34 mouse cellular contexts compared by ENCODE assay signal in genomic region chrX:61710131-61710530, GRCm38 (mm10). TPM values are rescaled to one million over a fixed set of nuclear protein-coding genes. Genes with fewer than 3 reads are reported as not detected.
DNase-seq lines count a peak whose midpoint lies in the region; ATAC-seq lines count a peak whose summit lies in the region.
"Had no signal": no experiment of that assay in that cellular context is flagged by ENCODE, and none has a peak within 500 bp of the region (broad histone marks: within the 10 kb centered on the region; RNA-seq: fewer than 3 reads in every experiment).

No protein-coding gene starts in this region.

- no peak overlapping the region for H3K27ac ChIP-seq in midbrain, embryonic 16.5 days (ENCODE audit: low read length)
- H3K27ac ChIP-seq in midbrain, embryonic 14.5 days (replicated peaks; ENCODE audit: low read depth, low read length), result no peak overlapping the region
- H3K27ac ChIP-seq: embryonic facial prominence, embryonic 13.5 days; forebrain, embryonic 10.5 days; hindbrain, embryonic 10.5 days; hindbrain, postnatal 0 days; intestine, embryonic 15.5 days; liver, embryonic 12.5 days; midbrain, embryonic 12.5 days; stomach, postnatal 0 days had no signal

- H3K4me3 ChIP-seq in midbrain, embryonic 16.5 days (ENCODE audit: low read depth, low read length), result no peak overlapping the region
- H3K4me3 ChIP-seq in midbrain, embryonic 14.5 days (replicated peaks; ENCODE audit: low read depth, low read length), result no peak overlapping the region

- H3K4me1 ChIP-seq in midbrain, embryonic 16.5 days (ENCODE audit: control insufficient read depth, insufficient read depth, low read length), result no peaks in the 10 kb centered on the region
- no peaks in the 10 kb centered on the region for H3K4me1 ChIP-seq in midbrain, embryonic 14.5 days (ENCODE audit: control insufficient read depth, insufficient read depth, low read length)
- H3K4me1 ChIP-seq: embryonic facial prominence, embryonic 13.5 days; forebrain, embryonic 10.5 days; intestine, embryonic 15.5 days; liver, embryonic 12.5 days; megakaryocyte, embryonic 14.5 days; midbrain, embryonic 12.5 days had no signal

- no peak for DNase-seq in midbrain, embryonic 14.5 days
- DNase-seq in brain, adult 2 months (ENCODE audit: low read depth, low spot score), result peak; percentile 63
- peak; percentile 49 for DNase-seq in cerebellum, adult 8-10 months
- DNase-seq in cerebellum, postnatal 25 days, result peak; percentile 51 to 59
- DNase-seq in heart, adult 8-10 months (ENCODE audit: low spot score), result no peak
- no peak for DNase-seq in urinary bladder, adult 18-20 months (ENCODE audit: low spot score in 2 of 2)
- DNase-seq: adrenal gland, postnatal 36 days; heart, postnatal 14 days; kidney, adult 2 months; kidney, postnatal 36 days; layer of hippocampus, postnatal 36 days; liver, postnatal 0 days; lung, postnatal 4 days; thymus, postnatal 14 days had no signal

- no peaks in the 10 kb centered on the region for H3K9me3 ChIP-seq in midbrain, embryonic 16.5 days (replicated peaks; ENCODE audit: control insufficient read depth, low read length, poor library complexity, severe bottlenecking)
- H3K9me3 ChIP-seq in midbrain, embryonic 14.5 days (ENCODE audit: control insufficient read depth, low read length), result no peaks in the 10 kb centered on the region
- H3K9me3 ChIP-seq: embryonic facial prominence, embryonic 13.5 days; forebrain, embryonic 10.5 days; hindbrain, embryonic 10.5 days; intestine, embryonic 15.5 days; liver, embryonic 12.5 days; midbrain, embryonic 12.5 days had no signal

- peak overlapping the region; percentile 64; the same call in 1 of the 2 replicates for H3K4me2 ChIP-seq in midbrain, embryonic 16.5 days (ENCODE audit: low read length)
- H3K4me2 ChIP-seq in midbrain, embryonic 14.5 days (ENCODE audit: low read length), result no peak overlapping the region

- no peak overlapping the region for H3K9ac ChIP-seq in midbrain, embryonic 16.5 days (ENCODE audit: low read depth, low read length)
- H3K9ac ChIP-seq in midbrain, embryonic 14.5 days (replicated peaks; ENCODE audit: low read length), result no peak overlapping the region
- H3K9ac ChIP-seq: embryonic facial prominence, embryonic 13.5 days; intestine, embryonic 15.5 days; liver, embryonic 12.5 days; liver, postnatal 0 days; midbrain, embryonic 12.5 days had no signal

- no peak for ATAC-seq in midbrain, embryonic 16.5 days
- no peak for ATAC-seq in midbrain, embryonic 14.5 days (ENCODE audit: low FRiP score, low TSS enrichment)
- no peak for ATAC-seq in frontal cortex, adult (ENCODE audit: low TSS enrichment)
- ATAC-seq: liver, embryonic 12.5 days; liver, postnatal 0 days; lung, postnatal 0 days; Patski had no signal

- no peaks in the 10 kb centered on the region for H3K27me3 ChIP-seq in midbrain, embryonic 16.5 days (ENCODE audit: control insufficient read depth, insufficient read depth, low read depth, low read length)
- no peaks in the 10 kb centered on the region for H3K27me3 ChIP-seq in midbrain, embryonic 14.5 days (ENCODE audit: control insufficient read depth, insufficient read depth, low read length)
- H3K27me3 ChIP-seq: embryonic facial prominence, embryonic 13.5 days; intestine, embryonic 15.5 days; liver, embryonic 12.5 days; midbrain, embryonic 12.5 days had no signal

- 93% methylated on average over 7 of the region's 7 CpGs for WGBS in midbrain, embryonic 16.5 days
- WGBS in midbrain, embryonic 14.5 days, result 90% methylated on average over 7 of the region's 7 CpGs

- no peaks in the 10 kb centered on the region for H3K36me3 ChIP-seq in midbrain, embryonic 16.5 days (ENCODE audit: control insufficient read depth, insufficient read depth, low read length)
- H3K36me3 ChIP-seq in midbrain, embryonic 14.5 days (ENCODE audit: control insufficient read depth, insufficient read depth, low read length), result no peaks in the 10 kb centered on the region
- H3K36me3 ChIP-seq: embryonic facial prominence, embryonic 13.5 days; forebrain, embryonic 10.5 days; hindbrain, embryonic 10.5 days; intestine, embryonic 15.5 days; liver, embryonic 12.5 days; midbrain, embryonic 12.5 days had no signal

RNA-seq across cellular contexts. Expression of gene Ldoc1, which starts 0.8 kb away (rescaled TPM):
- 6.6 and 8.0 TPM in 2 replicates for polyA plus RNA-seq in midbrain, embryonic 16.5 days (2015; fragmentation: Nextera tagmentation; extraction: Ambion mirVana)
- 5.8 and 6.6 TPM in 2 replicates for polyA plus RNA-seq in midbrain, embryonic 14.5 days (2014; fragmentation: Nextera tagmentation; extraction: Ambion mirVana)
- under 1 TPM in 3 of 4 experiments, not detected in 1; 0.19 to 0.65 (median 0.49) TPM for total RNA-seq in heart, adult 8-10 months (2022)
- total RNA-seq: common myeloid progenitor, adult 5-6 weeks; gastrocnemius, adult 8-10 months; MEL; monocyte, adult 5-6 weeks; neutrophil, adult 5-6 weeks had no signal
- polyA plus RNA-seq: heart, embryonic 14.5 days; kidney, adult 2 months; liver, postnatal 0 days; lung, postnatal 0 days; Patski; spleen, adult 2 months had no signal

Comparison
In these comparisons a context has a peak if more than half of its experiments do, and no peak if none do; other contexts are left out.
1. DNase-seq: peak in brain, adult 2 months (single experiment), cerebellum, adult 8-10 months (single experiment) and cerebellum, postnatal 25 days (2 of 2); none in midbrain, embryonic 14.5 days (single experiment), heart, adult 8-10 months (single experiment) and urinary bladder, adult 18-20 months (0 of 2).